Mouse (Mus musculus) urinary bladder, postnatal 4 days (tissue): Measurements from ENCODE around the gene Hadha.

Experiments
- DNase-seq, 2 experiments: peaks; one replicate each; pipeline ENCODE4 v3.0.0; 2021 to 2022; ENCODE audit warnings: low spot score in 2 of 2

Hadha gene

DNA sequence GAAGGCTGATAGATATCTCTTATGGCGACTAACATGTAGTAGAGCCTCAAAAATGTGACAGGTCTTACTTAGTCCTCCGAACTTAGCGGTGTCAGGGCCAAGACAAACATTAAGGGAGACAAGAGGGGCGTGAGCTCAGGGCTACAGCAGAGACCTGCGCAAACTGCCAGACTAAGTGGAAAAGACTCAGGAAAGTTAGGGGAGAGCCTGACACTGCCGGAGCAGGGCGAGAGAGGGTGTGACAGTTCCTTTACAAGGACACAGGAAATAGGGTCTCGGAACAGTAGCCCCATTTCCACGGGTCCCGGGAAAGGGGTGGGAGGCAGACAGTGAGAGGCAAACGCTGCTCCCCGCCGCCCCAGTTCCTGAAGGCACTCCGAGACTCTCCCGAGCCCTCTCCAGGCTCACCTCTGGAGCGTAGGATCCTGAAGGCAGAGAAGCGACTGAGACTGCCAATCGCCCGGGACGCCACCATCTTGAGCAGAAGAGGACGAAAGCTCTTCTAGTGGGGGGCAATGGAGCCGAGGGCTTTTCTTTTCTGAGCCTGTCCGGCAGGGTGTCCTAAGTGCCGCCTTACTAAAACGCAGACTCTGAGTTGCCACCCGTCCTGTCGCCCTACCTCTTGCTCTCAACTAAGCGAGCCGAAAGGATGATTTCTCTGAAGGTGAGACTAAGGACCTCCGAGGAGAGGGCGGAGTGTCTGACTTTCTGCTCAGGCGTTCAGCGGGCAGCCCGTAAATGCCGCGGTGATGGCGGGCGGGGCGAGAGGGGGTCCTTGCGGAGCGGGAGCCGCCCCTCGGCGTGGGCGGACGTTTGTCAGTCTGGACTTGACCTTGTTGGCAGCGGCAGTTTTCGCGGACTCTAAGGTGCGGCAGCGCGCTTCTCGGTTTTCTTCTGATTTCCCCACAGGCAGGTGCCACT, at the start of gene Hadha, which contains the start of gene Hadhb:
TSS of gene Hadha (minus strand) at position 689 of the 921 bp plus-strand sequence.
TSS of gene Hadhb (plus strand) at position 775 of the 921 bp plus-strand sequence.
- DNase-seq = peak; percentile 91 to 94

DNA sequence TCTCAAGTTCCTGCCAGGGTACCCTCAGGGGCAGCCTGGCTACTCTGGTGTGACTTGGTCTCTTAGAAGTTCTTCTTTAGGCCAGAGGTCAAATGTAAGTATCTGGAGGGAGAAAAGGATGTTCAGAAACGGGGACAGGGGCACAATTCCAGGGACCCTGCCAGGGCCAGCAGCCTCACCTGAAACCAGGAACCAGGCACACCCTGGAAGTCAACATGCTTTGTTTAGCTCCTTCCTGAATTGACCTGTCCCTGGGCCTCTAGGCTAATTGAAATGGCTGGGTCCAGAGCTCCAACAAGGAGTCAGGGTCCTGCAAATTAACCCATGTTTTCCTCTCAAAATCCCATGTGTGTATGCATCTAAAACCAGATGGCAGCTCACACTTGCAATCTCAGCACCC, 49.5 kb upstream of the Hadha start:
- peak in 1 of 2 experiments; percentile 53 for DNase-seq

DNA sequence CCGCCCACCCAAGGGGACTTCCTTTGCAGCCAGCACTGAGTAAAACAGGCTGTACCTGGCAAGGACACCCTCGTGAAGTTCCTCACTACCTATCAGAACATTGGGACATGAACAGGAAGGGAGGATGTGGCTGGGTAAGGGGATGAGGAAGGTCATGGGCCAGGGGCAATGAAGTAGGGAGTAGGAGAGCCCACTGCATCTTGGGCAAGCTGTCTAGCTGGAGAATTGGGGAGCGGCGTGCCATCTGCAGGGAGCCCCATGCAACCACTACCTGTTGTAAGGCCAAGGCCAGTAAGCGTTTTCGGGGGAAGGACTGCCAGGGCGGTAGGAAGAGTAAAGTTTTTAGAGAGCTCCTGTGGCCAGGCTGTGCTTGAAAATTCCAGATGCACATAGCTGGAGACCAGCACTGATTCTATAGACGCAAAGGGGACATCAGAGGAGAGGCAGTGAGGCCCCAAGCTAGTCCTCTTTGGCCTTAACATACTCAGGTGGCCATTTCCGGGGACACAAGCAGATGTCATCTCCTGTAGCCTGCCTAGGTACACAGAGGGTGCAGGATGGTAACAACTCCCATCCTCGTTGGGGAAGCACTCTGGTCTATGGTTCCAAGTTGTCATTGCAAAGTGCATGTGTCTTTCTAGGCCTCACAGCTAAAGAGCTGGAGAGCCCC, 48.4 kb upstream of the Hadha start:
- DNase-seq = peak in 1 of 2 experiments; percentile 52

DNA sequence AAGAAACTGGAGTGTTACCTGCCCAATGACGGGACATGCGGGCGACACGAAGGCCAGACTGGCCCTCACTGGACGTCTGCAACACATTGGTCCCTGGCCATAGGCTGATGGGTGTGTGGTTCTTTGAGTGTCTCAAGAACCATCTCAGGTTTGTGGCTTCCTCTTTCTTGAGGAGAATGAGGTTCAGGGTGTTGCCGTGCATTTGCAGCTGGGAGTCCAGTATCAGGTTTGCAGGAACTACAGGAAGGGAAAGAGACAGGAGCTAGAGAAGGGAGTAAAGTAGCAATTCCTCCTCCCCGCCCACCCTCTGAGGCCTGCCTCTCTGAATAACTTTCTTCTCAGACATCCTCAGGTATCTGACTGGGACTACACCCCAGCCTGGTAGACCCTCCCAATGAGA, 47.3 kb upstream of the Hadha start:
- DNase-seq = peak in 1 of 2 experiments; percentile 47

DNA sequence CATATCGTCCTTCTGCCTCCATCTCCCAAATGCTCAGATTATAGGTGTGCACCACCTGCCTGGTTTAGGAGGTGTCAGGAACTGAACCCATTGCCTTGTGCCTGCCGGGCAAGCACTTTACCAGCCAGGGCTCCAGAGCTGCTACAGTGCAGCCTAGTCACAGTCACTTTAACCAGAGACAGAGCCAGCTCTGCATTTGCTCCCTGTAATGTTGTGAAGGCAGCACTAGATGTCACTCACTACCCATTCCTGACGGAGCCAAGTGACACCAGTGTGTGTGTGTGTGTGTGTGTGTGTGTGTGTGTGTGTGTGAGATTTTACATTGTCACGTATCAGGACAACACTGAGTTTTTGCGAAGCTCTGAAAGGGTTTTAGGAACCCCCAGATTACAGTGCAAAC, 46.6 kb upstream of the Hadha start:
- no peak for DNase-seq

DNA sequence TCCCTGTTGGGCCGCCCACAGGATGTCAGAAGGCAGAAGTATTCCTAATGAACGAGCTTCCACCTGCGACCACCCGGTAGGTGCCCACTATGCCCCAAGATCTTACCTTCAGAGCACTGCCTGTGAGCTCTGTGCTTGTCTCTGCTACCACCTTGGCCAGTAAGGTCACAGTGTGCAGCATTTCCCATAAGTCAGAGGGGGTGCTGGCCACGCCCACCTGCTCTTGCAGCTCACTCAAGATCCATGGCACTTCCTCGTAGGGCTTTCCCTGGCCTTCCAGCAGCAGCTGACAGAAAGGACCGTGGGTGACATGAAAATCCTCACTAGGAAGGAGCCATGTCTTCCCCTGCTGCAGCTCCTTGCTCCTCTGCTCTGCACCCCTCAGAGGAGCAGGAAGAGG, 43.3 kb upstream of the Hadha start:
- no peak for DNase-seq

DNA sequence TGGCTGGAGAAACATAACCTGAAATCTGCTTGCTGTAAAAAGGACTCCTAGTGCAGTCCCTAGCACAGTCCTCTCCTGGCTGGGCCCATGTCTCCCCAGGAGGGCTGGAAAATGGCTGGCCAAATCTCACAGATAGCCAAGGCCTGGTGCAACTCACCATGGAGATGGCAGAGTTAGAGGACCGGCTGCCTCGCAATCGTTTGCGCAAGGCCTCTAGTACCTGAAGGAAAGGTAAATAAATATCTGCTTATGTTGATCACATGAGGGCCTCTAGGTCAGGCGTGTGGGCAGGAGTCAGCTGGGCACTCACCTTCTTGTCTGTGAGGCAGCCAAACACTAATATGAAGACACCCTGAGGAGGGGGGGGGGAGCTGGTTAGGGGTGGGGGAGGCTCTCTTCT, 40.4 kb upstream of the Hadha start:
- DNase-seq = peak in 1 of 2 experiments; percentile 45

DNA sequence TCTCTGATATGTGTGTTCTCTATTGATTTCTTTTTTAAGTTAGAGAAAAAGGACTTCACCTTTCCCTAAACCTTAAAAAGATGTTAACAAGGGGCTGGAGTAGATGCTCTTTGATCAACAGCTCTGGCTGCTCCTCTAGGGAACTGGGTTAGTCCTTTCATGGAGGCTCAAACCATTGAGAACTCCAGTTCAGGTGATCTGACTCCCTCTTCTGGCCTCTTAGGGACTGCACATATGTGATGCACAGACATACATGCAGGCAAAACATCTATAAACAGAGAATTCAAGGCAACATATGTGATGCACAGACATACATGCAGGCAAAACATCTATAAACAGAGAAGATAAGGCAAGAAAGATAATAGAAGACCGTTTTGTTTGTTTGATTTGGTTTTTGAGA, 37.5 kb upstream of the Hadha start:
- DNase-seq = no peak

DNA sequence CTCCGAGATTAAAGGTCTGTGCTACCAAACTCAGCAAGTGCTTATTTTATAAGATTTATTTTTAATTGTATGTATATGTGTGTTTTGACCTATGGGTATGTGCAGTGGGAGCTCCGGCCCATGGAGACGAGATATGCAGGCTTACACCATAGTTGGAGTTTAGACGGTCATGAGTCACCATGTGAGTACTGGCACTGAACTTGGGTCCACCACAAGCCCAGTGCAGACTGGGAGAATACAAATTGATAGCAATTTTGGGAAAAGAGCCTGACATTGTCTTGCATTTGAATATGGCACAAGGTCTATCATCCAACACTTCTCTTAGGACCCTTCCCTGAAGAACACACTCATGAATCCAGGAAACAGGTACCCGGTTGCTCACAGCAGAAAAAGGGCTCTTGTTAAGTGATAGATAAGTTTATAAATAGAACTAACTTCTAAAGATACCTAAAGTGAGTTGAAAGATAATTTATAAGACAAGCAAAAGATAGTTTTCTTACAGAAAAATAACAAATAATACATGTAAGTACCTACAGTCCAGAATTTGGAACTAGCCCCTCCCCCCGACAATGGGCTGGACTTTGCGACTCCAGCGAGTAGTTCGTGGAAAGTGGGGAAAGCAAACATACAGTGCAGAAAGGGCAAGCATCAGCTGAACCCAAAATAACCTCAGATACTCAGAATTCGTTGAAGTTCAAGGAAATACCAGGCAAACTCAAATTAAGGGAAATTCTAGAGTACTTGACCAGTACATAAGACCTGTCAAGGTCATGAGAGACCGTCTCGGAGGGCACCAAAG, 32.9 kb upstream of the Hadha start:
- DNase-seq = no peak

DNA sequence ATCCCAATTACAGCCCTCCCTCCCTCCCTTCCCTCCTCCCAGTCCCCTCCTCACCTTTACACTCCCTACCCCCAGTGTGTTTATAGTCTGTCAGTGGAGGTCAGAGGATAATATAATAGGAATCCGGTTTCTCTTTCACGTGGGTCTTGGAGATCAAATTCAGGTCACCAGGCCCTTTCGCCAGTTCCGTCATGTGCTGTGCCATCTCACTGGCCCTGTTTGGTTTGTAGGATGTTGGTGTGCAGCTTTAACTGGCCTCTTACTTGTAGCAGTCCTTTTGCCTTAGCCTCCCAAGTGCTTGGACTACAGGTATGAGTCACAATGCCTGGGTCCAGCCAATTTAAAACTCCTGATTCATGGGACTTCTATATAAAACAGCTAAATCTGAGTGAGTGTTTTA, 20.8 kb upstream of the Hadha start:
- DNase-seq = no peak

DNA sequence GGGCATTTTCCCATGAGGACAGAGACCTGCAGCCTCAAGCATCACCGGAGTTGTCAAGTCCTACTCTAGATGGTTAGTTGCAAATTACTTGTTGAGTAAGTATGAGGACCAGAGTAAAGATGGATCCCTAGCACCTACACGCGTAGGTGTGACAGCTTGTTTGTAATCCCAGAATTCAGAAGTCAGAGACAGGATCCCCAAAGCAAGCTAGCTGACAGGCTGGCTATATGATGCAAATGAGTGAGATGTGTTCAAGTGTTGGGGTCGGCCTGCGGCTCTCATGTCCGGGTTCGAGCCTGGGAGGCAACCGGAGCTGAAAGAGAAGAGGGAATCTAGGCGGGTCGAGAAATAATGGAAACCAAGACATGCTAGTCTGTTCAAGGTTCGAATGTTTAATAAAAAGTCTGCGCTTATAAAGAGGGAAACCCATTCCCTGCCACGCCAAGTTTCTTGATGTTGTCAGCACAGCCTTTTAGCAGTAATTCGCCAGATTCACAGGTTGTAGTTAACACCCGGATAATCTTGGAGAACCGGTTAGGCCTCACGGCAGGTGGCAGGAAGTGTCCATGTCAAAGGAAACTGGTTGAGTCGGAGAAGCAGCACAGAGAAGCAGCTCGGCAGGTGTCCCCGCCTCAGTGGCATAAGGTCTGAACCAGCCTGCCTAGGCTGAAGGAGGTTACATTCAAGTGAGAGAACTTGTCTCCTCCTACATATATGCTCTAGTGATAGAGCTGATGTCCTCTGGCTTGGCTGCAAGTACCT, 18.1 kb upstream of the Hadha start:
- no peak for DNase-seq

DNA sequence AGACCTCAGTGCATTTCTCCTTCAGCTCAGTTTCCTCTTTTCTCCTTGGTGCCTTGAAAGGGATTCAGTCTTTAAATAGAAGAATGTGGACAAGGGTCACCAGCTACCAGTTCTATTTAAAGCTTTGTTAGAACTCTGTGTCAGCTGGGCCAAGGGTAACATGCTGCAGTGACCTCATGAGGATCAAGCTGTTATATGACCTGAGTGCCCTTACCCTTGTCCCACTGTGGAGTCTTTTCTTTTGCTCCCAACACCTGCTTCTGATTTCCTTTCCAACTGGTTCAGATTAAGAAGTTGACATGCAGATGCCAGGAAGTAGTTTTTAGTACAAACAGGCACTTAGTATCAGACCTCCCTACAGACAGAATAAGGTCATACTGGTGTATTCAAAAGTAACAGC, 17.2 kb upstream of the Hadha start:
- DNase-seq = no peak

DNA sequence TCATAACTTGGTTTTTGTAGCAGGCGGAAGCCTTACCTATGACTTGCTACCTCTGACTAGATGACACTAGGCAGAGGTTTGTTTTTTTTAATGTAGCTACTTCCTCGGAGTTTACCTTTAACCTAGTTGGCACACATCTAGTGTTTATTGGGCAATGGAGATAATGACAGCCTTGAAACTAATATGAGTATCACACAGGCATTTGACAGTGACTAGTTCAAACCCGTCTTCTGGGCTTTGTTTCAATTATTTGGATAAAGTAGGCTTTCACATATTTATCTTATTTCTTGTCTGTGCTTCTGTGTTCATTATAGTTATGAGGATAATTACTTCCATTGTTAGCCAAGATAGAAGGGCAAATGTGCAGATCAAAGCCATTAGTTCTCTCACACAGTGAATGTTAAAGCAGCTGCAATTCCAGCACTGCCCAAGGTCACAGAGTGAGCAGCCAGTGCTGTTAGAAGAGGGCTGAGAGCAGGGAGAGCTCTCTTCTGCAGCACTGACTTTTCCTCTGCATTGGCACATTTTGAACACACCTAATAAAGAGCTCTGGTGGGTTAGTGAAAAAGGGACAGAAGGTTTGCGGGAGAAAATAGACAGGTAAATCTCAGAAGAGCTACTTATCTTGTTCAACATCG, 15.5 kb upstream of the Hadha start:
- DNase-seq = no peak

DNA sequence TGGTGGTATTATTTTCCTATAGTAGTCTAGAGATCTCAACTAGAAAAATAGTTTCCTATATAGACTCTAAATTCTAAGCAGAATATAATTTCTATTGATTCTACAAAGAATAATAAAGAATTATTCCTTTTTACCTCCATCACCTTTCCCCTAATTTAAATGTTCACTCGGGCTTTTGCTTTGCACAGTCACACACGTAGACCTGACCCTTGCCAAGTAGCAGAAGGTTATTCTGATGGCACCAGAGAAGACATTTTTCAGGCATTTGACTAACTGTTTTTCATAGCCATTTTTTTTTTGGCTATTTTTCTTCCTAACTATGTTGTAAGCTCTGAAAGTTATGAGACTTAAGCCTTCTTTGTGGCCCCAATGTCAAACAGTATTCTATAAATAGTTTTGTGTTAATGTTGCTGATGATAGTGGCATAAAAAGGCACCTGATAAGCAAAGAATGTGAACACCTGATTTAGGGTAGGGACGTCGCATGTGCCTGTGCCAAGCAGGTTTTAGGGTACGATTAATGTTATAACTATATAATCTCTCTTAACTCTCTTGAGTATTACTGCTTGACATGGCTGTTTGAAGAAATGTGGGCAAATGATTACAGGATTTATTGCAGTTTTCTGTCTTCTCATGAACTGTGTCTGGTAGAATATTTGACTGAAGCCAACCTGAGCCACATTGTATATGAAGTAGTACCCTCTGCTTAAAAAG, 10.4 kb upstream of the Hadha start:
- DNase-seq = no peak

DNA sequence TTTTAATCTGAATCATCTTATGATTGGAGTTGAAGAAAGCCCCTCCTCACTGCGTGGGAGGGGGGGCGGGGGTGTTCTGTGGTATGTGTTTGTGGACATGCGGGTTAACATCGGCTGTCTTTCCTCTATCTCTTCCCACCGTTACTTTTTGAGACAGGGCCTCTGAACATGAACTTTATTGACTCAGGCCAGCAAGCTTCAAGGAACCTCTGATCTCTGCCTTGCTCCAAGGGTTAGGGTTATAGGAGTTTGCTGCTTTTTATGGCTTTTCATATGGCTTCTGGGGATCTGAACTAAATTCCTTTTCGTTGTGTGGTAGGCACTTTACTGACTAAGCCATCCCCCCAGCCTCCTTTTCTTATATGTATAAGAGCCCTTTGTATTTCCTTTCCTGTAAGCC, 7.4 kb upstream of the Hadha start:
- no peak for DNase-seq

DNA sequence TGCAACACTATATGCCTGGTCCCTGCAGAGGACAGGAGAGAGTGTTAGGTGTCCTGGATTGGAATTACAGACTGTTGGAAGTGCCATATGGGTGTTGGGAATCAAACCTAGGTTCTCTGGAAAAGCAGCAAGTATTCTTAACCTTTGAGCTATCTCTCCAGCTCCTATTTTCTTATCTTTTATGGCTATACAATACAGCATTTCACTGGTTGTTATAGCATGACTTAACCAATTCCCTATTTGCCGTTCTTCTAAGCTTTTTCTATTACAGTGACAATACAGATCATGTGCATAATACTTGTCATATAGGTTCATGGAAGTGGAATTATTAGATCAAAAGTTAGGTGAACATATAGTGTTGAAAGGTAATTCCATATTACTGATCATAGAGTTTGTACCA, 6.9 kb upstream of the Hadha start:
- no peak for DNase-seq

DNA sequence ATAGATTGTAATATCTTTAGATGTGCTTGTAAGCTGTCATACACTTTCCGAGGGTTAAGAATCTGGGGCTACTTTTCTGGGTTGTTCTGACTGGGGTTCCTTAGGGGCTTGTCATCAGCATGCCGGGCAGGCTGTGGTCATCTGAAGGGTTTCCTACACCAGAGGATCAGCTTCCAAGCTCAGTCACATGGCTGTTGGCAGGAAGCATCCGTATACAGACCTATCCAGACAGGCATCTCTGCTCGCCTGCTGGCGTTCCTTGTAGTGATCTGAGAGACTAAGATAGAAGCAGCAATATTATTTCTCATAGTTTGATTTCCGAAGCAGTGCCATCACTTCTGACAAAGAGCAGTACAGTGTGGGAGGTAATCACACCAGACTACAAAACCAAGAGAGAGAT, 4.6 kb upstream of the Hadha start:
- no peak for DNase-seq

DNA sequence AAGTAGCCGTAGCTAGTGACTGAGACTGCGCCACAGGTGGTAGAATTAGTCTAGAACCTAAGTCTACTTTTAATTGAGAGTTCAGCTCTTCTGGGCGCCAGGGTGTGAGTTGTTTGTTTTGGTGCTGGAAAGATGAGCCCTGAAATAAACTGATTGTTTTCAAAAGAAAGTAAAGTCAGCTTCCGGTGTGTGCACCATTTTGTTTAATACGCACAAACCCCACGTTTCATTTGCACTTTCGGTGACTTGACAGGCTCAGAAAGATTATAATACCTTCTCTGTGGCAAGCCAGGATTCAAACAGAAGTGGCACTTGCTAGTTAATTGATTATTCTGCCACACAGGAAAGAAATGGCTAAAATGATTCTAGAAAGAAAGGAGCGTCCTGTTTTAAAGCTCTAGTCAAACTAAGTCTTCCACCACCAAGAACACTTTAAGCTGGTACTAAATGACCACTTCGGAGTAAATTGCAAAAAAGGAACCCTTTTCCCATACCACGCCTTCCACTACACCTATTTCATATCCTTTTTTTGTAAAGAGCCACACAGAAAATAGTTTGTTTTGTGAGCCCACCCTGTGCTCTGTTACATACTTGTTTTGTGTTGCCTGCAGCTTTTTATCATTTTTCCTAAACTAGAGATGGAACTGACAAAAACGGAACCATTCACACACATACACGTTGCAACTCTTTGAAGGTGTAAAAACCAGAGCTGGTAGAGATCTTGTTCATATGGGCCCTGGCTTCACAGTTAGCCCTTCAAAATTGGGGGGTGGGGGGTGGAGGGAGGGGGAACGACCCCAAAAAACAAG, 1.1 kb upstream of the Hadha start:
- no peak for DNase-seq

DNA sequence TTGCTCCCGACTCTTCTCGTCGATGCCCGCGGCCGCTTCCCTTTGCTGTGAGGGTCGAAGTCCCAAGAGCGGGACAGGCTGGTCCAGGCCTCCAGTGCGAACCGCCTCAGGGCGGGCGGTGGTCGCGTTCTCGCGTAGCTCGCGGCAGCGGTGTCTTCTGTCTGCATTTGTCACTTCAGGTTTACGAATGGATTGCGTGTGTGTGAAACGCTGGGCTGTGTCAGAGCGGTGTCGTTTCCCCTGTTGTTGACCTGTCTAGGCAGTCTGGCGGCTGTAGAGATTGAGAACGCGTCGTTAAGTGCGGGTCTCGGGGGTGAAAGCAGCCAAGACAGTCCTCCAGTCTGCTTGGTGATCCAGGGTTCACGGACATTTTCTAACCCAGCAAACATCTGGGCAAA, 432 bp upstream of the Hadha start:
- no peak for DNase-seq

DNA sequence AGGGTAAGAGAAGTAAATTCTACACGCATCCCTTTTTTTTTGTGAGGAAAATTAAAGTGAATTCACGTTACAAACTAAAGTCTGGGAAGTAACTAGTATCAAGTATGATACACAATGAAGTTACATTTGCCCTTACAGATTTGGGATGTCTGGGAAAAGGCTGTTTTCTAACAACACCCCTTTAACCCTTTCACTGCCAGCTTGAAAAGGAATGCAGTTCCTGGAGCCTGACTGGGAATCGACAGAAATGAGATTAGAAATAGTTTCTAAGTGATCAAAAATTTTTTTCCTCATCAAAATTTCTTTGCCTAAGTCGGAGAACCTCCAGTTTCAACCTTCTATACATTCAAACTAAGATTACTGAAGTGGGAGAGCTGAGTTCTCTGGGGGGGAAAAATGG, 949 bp downstream of the Hadha start:
- DNase-seq = no peak
